Mouse (Mus musculus) liver, postnatal 0 days (tissue): ENCODE results near the gene Nav3. TPM values are rescaled to one million over a fixed set of nuclear protein-coding genes. Genes with fewer than 3 reads are reported as not detected.
"Not testable (repeated sequence)": the region's sequence is repeated elsewhere in the genome, so short reads cannot be mapped to it uniquely, and the experiment has no call there.

Experiments used
- ATAC-seq: fragments of 200-750 bp; cut with Nextera tagmentation; 2 replicates; pipeline ENCODE4 v1.8.0; 2017; ENCODE audit warnings: mild to moderate bottlenecking, moderate library complexity
- DNase-seq: peaks from one replicate; pipeline ENCODE4 v3.0.0-alpha.2; 2016
- H3K27ac ChIP-seq: fragments of 300-500 bp; sonication (generic); 2 replicates; pipeline ENCODE4 v1.5.1; 2014; ENCODE audit warnings: antibody characterized with exemption, moderate library complexity, mild to moderate bottlenecking, low read depth
- H3K27me3 ChIP-seq: fragments of 300-500 bp; sonication (generic); 2 replicates; pipeline ENCODE4 v1.6.1; 2014; ENCODE audit warnings: low read length, control low read depth, mixed read lengths; ENCODE audit not compliant: insufficient read depth
- H3K36me3 ChIP-seq: fragments of 300-500 bp; sonication (generic); replicated peaks from 2 replicates; pipeline ENCODE4 v1.6.1; 2014; ENCODE audit warnings: mild to moderate bottlenecking, control low read depth, low read length, moderate library complexity, mixed read lengths; ENCODE audit not compliant: insufficient read depth
- H3K4me1 ChIP-seq: fragments of 300-500 bp; sonication (generic); 2 replicates; pipeline ENCODE4 v1.6.1; 2014; ENCODE audit warnings: antibody characterized with exemption, mild to moderate bottlenecking, control low read depth; ENCODE audit not compliant: insufficient read depth
- H3K4me2 ChIP-seq: fragments of 300-500 bp; sonication (generic); 2 replicates; pipeline ENCODE4 v1.6.1; 2014; ENCODE audit warnings: low read depth, mild to moderate bottlenecking, low read length, moderate library complexity, mixed read lengths
- H3K4me3 ChIP-seq: fragments of 300-500 bp; sonication (generic); 2 replicates; pipeline ENCODE4 v1.5.1; 2014; ENCODE audit warnings: low read depth, low read length
- H3K9ac ChIP-seq: fragments of 300-500 bp; sonication (generic); replicated peaks from 2 replicates; pipeline ENCODE4 v1.6.1; 2014; ENCODE audit warnings: mild to moderate bottlenecking, moderate library complexity
- H3K9me3 ChIP-seq: fragments of 300-500 bp; sonication (generic); 2 replicates; pipeline ENCODE4 v1.6.1; 2016; ENCODE audit warnings: mild to moderate bottlenecking, control low read depth, low read length, mixed read lengths
- CTCF ChIP-seq: sonication (generic); IDR thresholded peaks from 2 replicates; pipeline ENCODE4 v1.5.1; 2016; ENCODE audit warnings: antibody characterized with exemption, low read depth
- EP300 ChIP-seq: IDR thresholded peaks from 2 replicates; pipeline ENCODE4 v1.6.1; 2016; ENCODE audit warnings: antibody characterized with exemption, low read depth, mild to moderate bottlenecking
- WGBS: fragments of 180-500 bp; shearing (Covaris S2); extraction: QIAGEN DNeasy Blood & Tissue Kit; methylation state at CpG from one replicate; pipeline ENCODE4 v1.1.7; 2014; ENCODE audit not compliant: insufficient replicate concordance; 5-methylcytosine and 5-hydroxymethylcytosine counted together
- polyA plus RNA-seq: library from polyadenylated mRNA; unstranded; fragments of >200 nt; fragmentation: Nextera tagmentation; extraction: Ambion mirVana; gene quantifications from 2 replicates; pipeline ENCODE4 v1.2.1, GENCODE M21; 2015

Nav3 gene
- polyA plus RNA-seq, 1 experiment from 2014 or later, result 0.04 TPM

- DNase-seq (no peak), ATAC-seq (no peak)
- Histone ChIP-seq H3K27me3 (no peaks in the 10 kb centered on the region), H3K9ac (no peak overlapping the region), H3K9me3 (no peaks in the 10 kb centered on the region), H3K4me2 (no peak overlapping the region), H3K36me3 (no peaks in the 10 kb centered on the region), H3K4me3 (no peak overlapping the region), H3K4me1 (no peaks in the 10 kb centered on the region), H3K27ac (no peak overlapping the region)
- TF ChIP-seq EP300 (no peak), CTCF (no peak)
- WGBS, result 89% methylated on average over 3 of the region's 3 CpGs
Measured at GRCm38 (mm10) chr10:110398643-110399042, 57.4 kb downstream of the Nav3 start.

- no peak for DNase-seq
- no peak for TF ChIP-seq EP300
- no peak for TF ChIP-seq CTCF
- no peak overlapping the region for H3K4me3 ChIP-seq
- no peaks in the 10 kb centered on the region for H3K27me3 ChIP-seq
- no peaks in the 10 kb centered on the region for H3K4me1 ChIP-seq
- H3K9ac ChIP-seq, result no peak overlapping the region
- H3K27ac ChIP-seq, result no peak overlapping the region
- no peak overlapping the region for H3K4me2 ChIP-seq
- no peaks in the 10 kb centered on the region for H3K9me3 ChIP-seq
- H3K36me3 ChIP-seq, result no peaks in the 10 kb centered on the region
- 80% methylated on average over 6 of the region's 6 CpGs for WGBS
- no peak for ATAC-seq
Measured at GRCm38 (mm10) chr10:110386476-110387197, 69.4 kb downstream of the Nav3 start.

- WGBS, result 81% methylated on average over 5 of the region's 5 CpGs
- H3K27ac ChIP-seq, H3K27me3 ChIP-seq, H3K9me3 ChIP-seq, H3K9ac ChIP-seq, DNase-seq, H3K4me1 ChIP-seq, ATAC-seq, H3K4me3 ChIP-seq, H3K4me2 ChIP-seq, H3K36me3 ChIP-seq: not testable (repeated sequence)
Measured at GRCm38 (mm10) chr10:110383506-110384229, 72.3 kb downstream of the Nav3 start.

GRCm38 (mm10) chr10:110380792-110381191 lies 75.2 kb downstream of the Nav3 start:
- Histone ChIP-seq H3K4me3 (no peak overlapping the region), H3K9me3 (no peaks in the 10 kb centered on the region), H3K4me1 (no peaks in the 10 kb centered on the region), H3K27ac (no peak overlapping the region), H3K9ac (no peak overlapping the region), H3K36me3 (no peaks in the 10 kb centered on the region), H3K4me2 (no peak overlapping the region), H3K27me3 (no peaks in the 10 kb centered on the region)
- WGBS, result 92% methylated on average over 2 of the region's 2 CpGs
- ATAC-seq (no peak), DNase-seq (no peak)
- TF ChIP-seq EP300, result no peak
- TF ChIP-seq CTCF, result no peak

- Histone ChIP-seq H3K27me3 (no peaks in the 10 kb centered on the region), H3K36me3 (no peaks in the 10 kb centered on the region), H3K4me3 (no peak overlapping the region)
Measured at GRCm38 (mm10) chr10:110372724-110373455, 83.1 kb downstream of the Nav3 start.

GRCm38 (mm10) chr10:110352148-110352547 lies 103.9 kb downstream of the Nav3 start:
- TF ChIP-seq EP300 (no peak), CTCF (no peak)
- no peak for DNase-seq
- H3K4me2 ChIP-seq, result no peak overlapping the region
- no peak overlapping the region for H3K9ac ChIP-seq
- H3K4me1 ChIP-seq, result no peaks in the 10 kb centered on the region
- 67% methylated on average over 7 of the region's 7 CpGs for WGBS
- H3K27ac ChIP-seq, result no peak overlapping the region
- no peaks in the 10 kb centered on the region for H3K9me3 ChIP-seq
- ATAC-seq, result no peak
- no peak overlapping the region for H3K4me3 ChIP-seq
- H3K36me3 ChIP-seq, result no peaks in the 10 kb centered on the region
- H3K27me3 ChIP-seq, result no peaks in the 10 kb centered on the region

More at GRCm38 (mm10) chr10:110372724-110373455, 83.1 kb downstream of the Nav3 start:
- Histone ChIP-seq H3K9ac (no peak overlapping the region), H3K4me1 (no peaks in the 10 kb centered on the region), H3K9me3 (no peaks in the 10 kb centered on the region), H3K4me2 (no peak overlapping the region), H3K27ac (no peak overlapping the region)
- TF ChIP-seq CTCF, result no peak
- no peak for TF ChIP-seq EP300
- DNase-seq (no peak), ATAC-seq (no peak)
- 59% methylated on average over 11 of the region's 11 CpGs for WGBS
